Mouse (Mus musculus) limb, embryonic 12.5 days (tissue): ENCODE data around the gene Gm19426. TPM values are rescaled to one million over a fixed set of nuclear protein-coding genes. Genes with fewer than 3 reads are reported as not detected.
"Not testable (repeated sequence)": the region's sequence is repeated elsewhere in the genome, so short reads cannot be mapped to it uniquely, and the experiment has no call there.

ENCODE experiments used
- ATAC-seq: fragments of 200-750 bp; cut with Nextera tagmentation; 2 replicates; pipeline ENCODE4 v1.8.0; 2017; ENCODE audit warnings: low read depth, moderate TSS enrichment; ENCODE audit not compliant: insufficient number of reproducible peaks, insufficient read depth, low FRiP score, low TSS enrichment
- H3K27ac ChIP-seq: fragments of 300-500 bp; sonication (generic); 2 replicates; pipeline ENCODE4 v1.5.1; 2016; ENCODE audit warnings: mild to moderate bottlenecking, moderate library complexity
- H3K27me3 ChIP-seq: fragments of 300-500 bp; sonication (generic); 2 replicates; pipeline ENCODE4 v1.6.1; 2016; ENCODE audit warnings: mild to moderate bottlenecking, moderate library complexity
- H3K36me3 ChIP-seq: fragments of 300-500 bp; sonication (generic); 2 replicates; pipeline ENCODE4 v1.6.1; 2016; ENCODE audit warnings: mild to moderate bottlenecking, moderate library complexity
- H3K4me1 ChIP-seq: fragments of 300-500 bp; sonication (generic); replicated peaks from 2 replicates; pipeline ENCODE4 v1.6.1; 2016
- H3K4me2 ChIP-seq: fragments of 300-500 bp; sonication (generic); 2 replicates; pipeline ENCODE4 v1.6.1; 2016; ENCODE audit warnings: mild to moderate bottlenecking, moderate library complexity
- H3K4me3 ChIP-seq: fragments of 300-500 bp; sonication (generic); replicated peaks from 2 replicates; pipeline ENCODE4 v1.5.1; 2016; ENCODE audit warnings: mild to moderate bottlenecking
- H3K9ac ChIP-seq: fragments of 300-500 bp; sonication (generic); replicated peaks from 2 replicates; pipeline ENCODE4 v1.6.1; 2016; ENCODE audit warnings: mild to moderate bottlenecking, moderate library complexity
- H3K9me3 ChIP-seq: fragments of 300-500 bp; sonication (generic); 2 replicates; pipeline ENCODE4 v1.6.1; 2016; ENCODE audit warnings: mild to moderate bottlenecking, moderate library complexity
- WGBS: fragments of 180-500 bp; shearing (Covaris S2); methylation state at CpG from one replicate; pipeline ENCODE4 v1.1.7; 2016; 5-methylcytosine and 5-hydroxymethylcytosine counted together
- polyA plus RNA-seq: library from polyadenylated mRNA; unstranded; fragments of >200 nt; fragmentation: Nextera tagmentation; extraction: Ambion mirVana; gene quantifications from 2 replicates; pipeline ENCODE4 v1.2.1, GENCODE M21; 2016

Gm19426 gene
- polyA plus RNA-seq, 1 experiment from 2014 or later = 10.4 TPM

DNA sequence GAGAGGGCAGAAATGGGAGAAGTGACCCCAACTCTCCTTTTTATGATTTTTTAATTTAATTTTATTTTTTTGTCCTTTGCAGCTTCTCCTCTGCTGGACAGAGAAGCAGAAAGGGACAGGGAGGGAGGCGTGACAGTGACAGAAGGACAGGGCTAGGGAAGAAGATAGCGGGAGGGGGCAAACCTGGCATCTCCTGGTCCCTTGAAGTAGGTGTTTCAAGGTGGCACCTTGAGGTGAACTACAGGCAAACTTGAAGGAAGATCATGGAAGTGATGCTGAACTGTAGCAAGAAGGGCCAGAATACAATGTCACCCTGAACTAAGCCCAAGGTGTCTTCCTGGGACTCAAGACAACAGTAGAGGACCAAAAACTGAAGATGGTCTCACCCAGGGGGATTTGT lies 8.5 kb downstream of the Gm19426 start:
- no peaks in the 10 kb centered on the region for H3K27me3 ChIP-seq
- peak overlapping the region; percentile 50 for H3K4me3 ChIP-seq
- peaks cover 3% of the 10 kb centered on the region for H3K36me3 ChIP-seq
- H3K4me1 ChIP-seq = peaks cover 64% of the 10 kb centered on the region
- peak overlapping the region; percentile 56 for H3K27ac ChIP-seq
- no peak for ATAC-seq
- peak overlapping the region; percentile 75 for H3K4me2 ChIP-seq
- H3K9ac ChIP-seq = peak overlapping the region; percentile 74
- 5% methylated on average over 2 of the region's 2 CpGs for WGBS
- H3K9me3 ChIP-seq = no peaks in the 10 kb centered on the region

DNA sequence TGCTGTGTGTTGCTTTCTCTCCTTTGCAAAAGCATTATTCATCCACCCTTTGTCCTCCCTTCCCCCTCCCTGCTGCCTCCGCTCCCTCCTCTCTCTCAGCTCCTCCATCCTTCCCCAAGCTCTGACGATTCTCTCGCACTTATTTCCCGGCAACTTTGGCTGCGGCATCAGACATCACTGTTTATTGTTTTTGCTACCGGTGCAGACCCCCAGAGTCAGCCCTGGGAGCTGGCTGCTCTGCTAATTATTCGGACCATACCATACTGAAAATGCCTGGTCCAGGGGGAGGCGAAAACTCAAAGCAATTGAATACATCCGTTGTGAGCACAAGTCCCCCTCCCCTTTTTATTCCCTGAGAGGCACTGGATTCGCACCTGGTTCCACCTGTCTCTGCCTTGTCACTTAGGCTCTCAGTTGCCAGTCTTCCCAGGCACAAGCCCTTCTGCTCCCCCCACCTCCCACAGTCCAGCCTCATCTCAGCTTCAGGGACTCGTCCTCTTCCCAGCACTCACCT lies 9.0 kb downstream of the Gm19426 start:
- peak overlapping the region; percentile 75 for H3K4me2 ChIP-seq
- peaks cover 59% of the 10 kb centered on the region for H3K4me1 ChIP-seq
- H3K9me3 ChIP-seq = no peaks in the 10 kb centered on the region
- no peaks in the 10 kb centered on the region for H3K36me3 ChIP-seq
- H3K9ac ChIP-seq = peak overlapping the region; percentile 74
- 0 out of 2 replicates have a peak, but pooled peaks have one; percentile 5 for ATAC-seq
- WGBS = under 1% methylated on average over 11 of the region's 11 CpGs
- no peaks in the 10 kb centered on the region for H3K27me3 ChIP-seq
- peak overlapping the region; percentile 50 for H3K4me3 ChIP-seq
- H3K27ac ChIP-seq = peak overlapping the region; percentile 56; the same call in 1 of the 2 replicates

DNA sequence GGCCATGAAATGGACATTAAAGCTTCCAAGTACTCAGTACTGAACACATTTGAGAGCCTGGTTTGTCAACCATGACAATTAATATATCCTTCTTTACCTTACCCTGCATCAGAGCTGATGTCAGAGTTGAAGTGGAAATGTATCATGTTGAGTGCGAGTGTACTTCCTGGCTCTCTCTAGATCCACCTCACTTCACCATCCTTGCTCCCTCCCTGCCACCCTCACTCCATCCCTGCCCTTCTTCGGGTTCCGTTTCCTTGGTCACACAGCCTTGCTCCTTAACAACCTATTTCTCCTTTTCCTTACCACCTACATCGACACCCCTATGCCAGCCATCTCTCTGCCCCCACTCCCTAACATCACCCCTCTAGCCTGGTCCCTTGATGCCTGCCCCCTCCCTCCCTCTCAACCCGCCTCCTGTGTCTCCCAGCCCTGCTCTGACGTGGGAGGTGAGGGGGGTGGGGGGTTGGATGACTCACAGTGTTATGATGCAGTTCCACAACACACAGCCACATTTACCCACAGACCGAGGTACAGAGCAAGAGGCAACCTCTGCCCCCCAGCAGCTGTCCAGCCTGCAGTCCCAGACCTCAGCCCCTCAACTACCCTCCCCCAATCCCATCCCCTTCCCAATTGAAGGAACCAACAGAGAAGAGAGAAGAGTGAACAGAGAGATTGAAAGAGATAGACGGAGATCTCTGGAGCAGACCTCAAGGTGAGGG lies 9.7 kb downstream of the Gm19426 start, which contains the start of gene Ypel4:
Gene Ypel4, plus strand, starts transcription at position 480 of the 722 bp plus-strand sequence.
- 5% methylated on average over 8 of the region's 8 CpGs for WGBS
- H3K4me1 ChIP-seq = peaks cover 53% of the 10 kb centered on the region
- H3K4me3 ChIP-seq = peak within 1 kb of the TSS; percentile 50
- no peaks in the 10 kb centered on the region for H3K9me3 ChIP-seq
- no peaks in the 10 kb centered on the region for H3K36me3 ChIP-seq
- peak within 1 kb of the TSS; percentile 75 for H3K4me2 ChIP-seq
- peak within 1 kb of the TSS; percentile 56 for H3K27ac ChIP-seq
- H3K27me3 ChIP-seq = no peaks in the 10 kb centered on the region
- ATAC-seq = peak; percentile 23
- H3K9ac ChIP-seq = peak within 1 kb of the TSS; percentile 74

DNA sequence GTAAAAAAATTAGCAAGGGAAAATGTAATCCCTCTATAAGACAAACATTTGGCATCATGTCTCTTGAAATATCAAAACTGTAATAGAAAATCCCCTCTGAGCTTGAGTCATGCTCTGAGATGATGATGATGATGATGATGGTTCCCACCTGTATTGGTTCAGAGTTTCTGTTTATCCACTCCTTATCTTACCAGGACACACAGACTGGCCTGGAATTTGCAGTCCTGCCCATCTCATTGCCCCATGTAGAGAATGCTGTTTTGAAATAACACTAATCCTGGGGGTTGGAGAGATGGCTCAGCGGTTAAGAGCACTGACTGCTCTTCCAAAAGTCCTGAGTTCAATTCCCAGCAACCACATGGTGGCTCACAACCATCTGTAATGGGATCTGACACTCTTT lies 11.1 kb downstream of the Gm19426 start:
- Histone ChIP-seq H3K4me2 (no peak overlapping the region), H3K9ac (no peak overlapping the region), H3K4me3 (no peak overlapping the region), H3K36me3 (no peaks in the 10 kb centered on the region), H3K4me1 (peaks cover 39% of the 10 kb centered on the region), H3K27ac (no peak overlapping the region), H3K9me3 (no peaks in the 10 kb centered on the region), H3K27me3 (no peaks in the 10 kb centered on the region)
- ATAC-seq = no peak
- 80% methylated on average over 1 of the region's 1 CpGs for WGBS

DNA sequence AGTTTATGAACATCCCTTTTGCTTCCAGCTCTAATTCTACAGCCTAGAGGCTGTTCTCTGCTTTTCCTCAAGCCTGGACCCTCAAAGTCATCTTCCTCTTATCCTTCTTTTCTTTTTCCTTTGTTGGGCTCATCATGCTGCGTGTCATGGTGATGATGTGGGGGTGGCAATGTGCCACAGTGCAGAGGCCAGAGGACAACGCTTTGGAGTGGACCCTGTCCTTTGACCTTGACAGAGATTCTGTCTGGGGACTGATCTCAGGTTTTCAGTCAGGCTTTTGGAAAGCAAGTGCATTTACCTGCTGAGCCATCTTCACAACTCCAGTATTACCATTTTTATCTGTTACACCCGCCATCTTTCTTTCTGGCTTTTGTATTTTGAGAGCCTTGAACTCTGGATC lies 12.2 kb downstream of the Gm19426 start:
- Histone ChIP-seq H3K4me2 (no peak overlapping the region), H3K36me3 (no peaks in the 10 kb centered on the region), H3K9ac (no peak overlapping the region), H3K27ac (no peak overlapping the region), H3K9me3 (no peaks in the 10 kb centered on the region), H3K4me3 (no peak overlapping the region), H3K4me1 (peaks cover 32% of the 10 kb centered on the region), H3K27me3 (no peaks in the 10 kb centered on the region)
- ATAC-seq = no peak
- WGBS = 79% methylated on average over 3 of the region's 3 CpGs

DNA sequence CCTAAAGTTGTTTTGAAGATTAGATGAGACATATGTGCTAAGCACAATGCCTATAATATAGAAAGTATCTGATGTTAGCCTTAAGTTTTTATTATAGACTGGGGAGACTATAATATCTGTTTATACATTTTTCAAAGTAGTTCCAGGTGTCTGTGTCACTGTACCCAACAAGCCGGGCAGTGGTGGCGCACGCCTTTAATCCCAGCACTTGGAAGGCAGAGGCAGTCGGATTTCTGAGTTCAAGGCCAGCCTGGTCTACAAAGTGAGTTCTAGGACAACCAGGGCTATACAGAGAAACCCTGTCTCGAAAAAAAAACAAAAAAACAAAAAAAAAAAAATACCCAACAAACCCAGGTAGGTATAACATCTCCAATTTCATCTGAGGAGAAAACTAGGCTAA lies 15.3 kb downstream of the Gm19426 start:
- H3K9me3 ChIP-seq, H3K4me1 ChIP-seq, H3K27me3 ChIP-seq, ATAC-seq, H3K4me3 ChIP-seq, H3K9ac ChIP-seq, H3K27ac ChIP-seq: not testable (repeated sequence)
- 0 out of 2 replicates have a peak overlapping the region, but pooled peaks have one; percentile 92 for H3K4me2 ChIP-seq
- H3K36me3 ChIP-seq = peaks cover 26% of the 10 kb centered on the region
- WGBS = 80% methylated on average over 5 of the region's 5 CpGs

DNA sequence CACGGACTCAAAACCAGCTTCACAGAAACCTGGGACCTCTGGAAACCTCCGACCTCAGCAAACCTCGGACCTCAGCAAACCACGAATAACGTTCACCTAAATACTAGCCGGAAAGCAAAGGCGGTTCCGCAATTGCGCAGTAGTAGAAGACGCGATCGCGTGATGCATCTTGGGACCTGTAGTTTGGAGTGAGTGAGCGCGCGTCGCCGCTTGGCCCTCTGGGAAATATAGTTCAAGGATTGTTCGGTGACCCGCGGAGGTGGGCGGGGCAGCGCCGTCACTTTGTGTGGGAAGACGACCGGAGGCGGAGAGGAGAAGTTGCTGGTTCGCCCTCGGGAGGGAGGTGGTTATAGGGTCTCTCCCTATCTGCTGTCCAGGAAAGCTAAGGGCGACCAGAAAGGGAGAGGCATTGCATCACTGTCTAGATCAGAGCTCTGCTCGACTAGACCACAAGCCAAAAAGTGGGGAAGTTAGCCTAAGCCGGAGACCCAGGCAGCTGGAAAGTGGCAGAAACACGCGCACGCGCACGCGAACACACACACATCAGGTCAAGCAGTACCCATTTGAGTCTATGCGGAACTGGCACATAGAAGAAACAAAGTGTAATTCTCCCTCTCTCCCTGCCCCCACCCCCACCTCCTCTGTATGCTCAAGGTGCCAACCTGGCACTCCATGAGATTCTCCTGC lies 16.1 kb downstream of the Gm19426 start, which contains the start of gene Clp1:
Gene Clp1, minus strand, starts transcription at position 179 of the 687 bp plus-strand sequence.
- Histone ChIP-seq H3K4me2 (peak within 1 kb of the TSS; percentile 92), H3K27ac (peak within 1 kb of the TSS; percentile 62; the same call in 1 of the 2 replicates), H3K27me3 (no peaks in the 10 kb centered on the region), H3K36me3 (peaks cover 30% of the 10 kb centered on the region), H3K9ac (peak within 1 kb of the TSS; percentile 63), H3K9me3 (no peaks in the 10 kb centered on the region), H3K4me1 (peaks cover 7% of the 10 kb centered on the region), H3K4me3 (peak within 1 kb of the TSS; percentile 61)
- WGBS = under 1% methylated on average over 39 of the region's 39 CpGs
- peak; percentile 95 for ATAC-seq

DNA sequence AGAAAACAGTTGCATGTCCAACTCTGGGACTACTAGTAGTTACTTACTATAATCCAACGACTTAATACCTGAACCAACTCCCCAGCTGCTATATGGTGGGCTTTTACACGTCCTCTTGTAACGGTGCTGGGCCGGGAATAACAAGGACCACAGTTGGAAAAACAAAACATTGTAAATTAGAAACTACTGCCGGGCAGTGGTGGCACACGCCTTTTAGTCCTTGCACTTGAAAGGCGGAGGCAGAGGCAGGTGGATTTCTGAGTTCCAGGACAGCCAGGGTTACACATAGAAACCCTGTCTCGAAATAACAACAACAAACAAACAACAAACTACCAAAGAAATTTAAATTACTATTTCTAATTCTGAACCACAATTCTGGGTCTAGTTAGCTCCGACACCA lies 16.7 kb downstream of the Gm19426 start:
- no peaks in the 10 kb centered on the region for H3K9me3 ChIP-seq
- H3K4me1 ChIP-seq = peaks cover 7% of the 10 kb centered on the region
- ATAC-seq = 0 out of 2 replicates have a peak, but pooled peaks have one; percentile 2
- no peaks in the 10 kb centered on the region for H3K27me3 ChIP-seq
- H3K27ac ChIP-seq = peak overlapping the region; percentile 53; the same call in 1 of the 2 replicates
- peak overlapping the region; percentile 63 for H3K9ac ChIP-seq
- H3K4me3 ChIP-seq = peak overlapping the region; percentile 61
- H3K4me2 ChIP-seq = peak overlapping the region; percentile 92
- 6% methylated on average over 9 of the region's 9 CpGs for WGBS
- H3K36me3 ChIP-seq = peaks cover 36% of the 10 kb centered on the region

DNA sequence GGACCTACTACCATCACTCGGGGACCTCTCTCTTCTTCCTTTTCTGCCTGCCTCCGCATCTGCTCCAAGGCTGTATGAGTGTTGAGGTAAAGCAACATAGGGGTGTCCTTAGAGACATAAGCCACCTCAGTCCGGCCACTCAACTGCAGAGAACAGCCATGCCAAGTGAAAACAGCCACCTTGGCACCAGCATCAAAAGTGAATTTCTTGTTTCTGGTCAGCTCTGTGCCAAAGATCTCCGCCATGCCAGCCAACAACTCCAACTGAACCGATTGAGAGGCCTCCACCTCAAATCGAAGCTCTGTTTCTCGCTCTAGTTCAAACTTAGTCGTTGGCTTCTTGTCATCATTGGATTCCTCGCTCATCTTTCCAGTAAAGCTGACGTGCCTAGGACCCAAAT lies 17.7 kb downstream of the Gm19426 start:
- Histone ChIP-seq H3K36me3 (peaks cover 42% of the 10 kb centered on the region), H3K4me1 (peaks cover 7% of the 10 kb centered on the region), H3K27me3 (no peaks in the 10 kb centered on the region), H3K4me2 (no peak overlapping the region), H3K9ac (no peak overlapping the region), H3K27ac (no peak overlapping the region), H3K9me3 (no peaks in the 10 kb centered on the region), H3K4me3 (0 out of 2 replicates have a peak overlapping the region, but pooled peaks have one; percentile 61)
- ATAC-seq = no peak
- 90% methylated on average over 10 of the region's 10 CpGs for WGBS

DNA sequence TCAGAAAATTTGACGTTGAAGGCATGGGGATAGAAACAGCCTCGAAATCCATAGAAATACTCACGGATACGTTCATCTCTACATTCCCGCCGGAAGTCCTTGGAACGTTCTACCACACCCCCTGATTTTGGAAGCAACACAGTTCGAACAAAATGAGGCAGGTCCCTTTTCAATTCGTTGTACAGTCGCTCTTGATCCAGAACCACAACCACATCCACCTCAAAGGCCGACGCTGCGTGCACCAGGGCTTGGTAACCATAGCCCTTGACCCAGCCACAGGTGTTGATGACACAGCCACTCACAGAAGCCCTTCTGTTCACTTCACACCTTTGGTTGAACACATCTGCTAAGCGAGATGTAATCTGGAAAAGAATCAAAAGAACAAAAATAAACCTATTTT lies 19.6 kb downstream of the Gm19426 start:
- 97% methylated on average over 14 of the region's 14 CpGs for WGBS
- H3K9me3 ChIP-seq = no peaks in the 10 kb centered on the region
- H3K4me3 ChIP-seq = no peak overlapping the region
- H3K4me1 ChIP-seq = peaks cover 7% of the 10 kb centered on the region
- peaks cover 42% of the 10 kb centered on the region for H3K36me3 ChIP-seq
- ATAC-seq = no peak
- no peak overlapping the region for H3K4me2 ChIP-seq
- H3K9ac ChIP-seq = no peak overlapping the region
- H3K27me3 ChIP-seq = no peaks in the 10 kb centered on the region
- no peak overlapping the region for H3K27ac ChIP-seq

DNA sequence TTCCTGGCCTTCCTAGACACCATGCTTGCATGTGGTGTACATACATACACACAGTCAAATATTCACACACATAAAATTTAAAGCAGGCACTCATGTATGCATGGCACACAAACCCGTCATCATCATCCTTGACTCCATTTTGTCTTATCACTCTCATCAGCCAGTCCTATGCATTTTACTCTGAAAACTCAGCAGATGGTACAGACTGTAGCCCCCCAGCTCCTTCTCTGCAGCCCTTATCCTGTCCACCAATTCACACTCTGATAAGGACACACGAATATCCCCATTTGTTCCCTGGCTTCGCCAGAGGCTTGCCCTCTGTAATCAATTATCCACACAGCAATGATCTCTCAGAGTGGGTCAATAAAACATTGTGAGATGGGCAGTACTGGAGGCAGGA lies 22.3 kb downstream of the Gm19426 start:
- Histone ChIP-seq H3K36me3 (peaks cover 42% of the 10 kb centered on the region), H3K4me3 (no peak overlapping the region), H3K27me3 (no peaks in the 10 kb centered on the region), H3K27ac (no peak overlapping the region), H3K4me1 (peaks cover 1% of the 10 kb centered on the region), H3K4me2 (no peak overlapping the region), H3K9ac (no peak overlapping the region), H3K9me3 (no peaks in the 10 kb centered on the region)
- ATAC-seq = no peak
- WGBS = 81% methylated on average over 3 of the region's 3 CpGs
